Mouse (Mus musculus) megakaryocyte, adult 5-6 weeks (primary cell): ENCODE results near the gene Bola3. TPM values are rescaled to one million over a fixed set of nuclear protein-coding genes. Genes with fewer than 3 reads are reported as not detected.
"Not testable (repeated sequence)": the region's sequence is repeated elsewhere in the genome, so short reads cannot be mapped to it uniquely, and the experiment has no call there.

Experiments
- ATAC-seq: 2 replicates; pipeline ENCODE4 v1.8.0; 2016; ENCODE audit warnings: mild to moderate bottlenecking, inconsistent platforms; ENCODE audit not compliant: poor library complexity, severe bottlenecking
- total RNA-seq, 2 experiments: library from RNA; stranded (forward) in 1 of 2; stranded (reverse) in 1 of 2; fragments of 153-499, 151-499 nt in 1 of 2; fragments of 221-1000, 200-1000 nt in 1 of 2; gene quantifications; 2 replicates each; pipeline versions ENCODE4 v1.2.3 to v1.2.4; 2015 to 2017

The Bola3 gene
- total RNA-seq, 2 experiments from 2014 or later: 23.5 to 33.8 TPM

GRCm38 (mm10) chr6:83345285-83345684 is 3.7 kb upstream of the Bola3 start:
- ATAC-seq: not testable (repeated sequence)

GRCm38 (mm10) chr6:83347916-83348315 is 1.0 kb upstream of the Bola3 start:
- no peak for ATAC-seq

- peak; percentile 99 for ATAC-seq
Observed at GRCm38 (mm10) chr6:83349274-83349958, 469 bp downstream of the Bola3 start.

GRCm38 (mm10) chr6:83350172-83350571 is 1.2 kb downstream of the Bola3 start:
- ATAC-seq: no peak

- ATAC-seq: no peak
Observed at GRCm38 (mm10) chr6:83350851-83351405, 2.0 kb downstream of the Bola3 start.

GRCm38 (mm10) chr6:83351490-83352160 is 2.7 kb downstream of the Bola3 start:
- no peak for ATAC-seq

GRCm38 (mm10) chr6:83352666-83353410 is 3.9 kb downstream of the Bola3 start:
- no peak for ATAC-seq

- no peak for ATAC-seq
Observed at GRCm38 (mm10) chr6:83354856-83355781, 6.2 kb downstream of the Bola3 start.

GRCm38 (mm10) chr6:83356569-83357138 is 7.7 kb downstream of the Bola3 start:
- peak; percentile 87 for ATAC-seq

GRCm38 (mm10) chr6:83357436-83357835 is 8.5 kb downstream of the Bola3 start:
- ATAC-seq: no peak

GRCm38 (mm10) chr6:83361523-83362248 is 12.7 kb downstream of the Bola3 start:
- no peak for ATAC-seq

- no peak for ATAC-seq
Observed at GRCm38 (mm10) chr6:83363075-83363474, 14.1 kb downstream of the Bola3 start.

- no peak for ATAC-seq
Observed at GRCm38 (mm10) chr6:83370316-83370965, 21.5 kb downstream of the Bola3 start.

GRCm38 (mm10) chr6:83371350-83371749 is 22.4 kb downstream of the Bola3 start:
- no peak for ATAC-seq

- ATAC-seq: no peak
Observed at GRCm38 (mm10) chr6:83373704-83374300, 24.9 kb downstream of the Bola3 start.

- peak; percentile 96 for ATAC-seq
Observed at GRCm38 (mm10) chr6:83381510-83382491, 32.9 kb downstream of the Bola3 start.

GRCm38 (mm10) chr6:83385569-83386090 is 36.7 kb downstream of the Bola3 start:
- ATAC-seq: no peak
